Mouse (Mus musculus) left cerebral cortex, adult 11 months (tissue): Measurements from ENCODE around the gene Dpagt1.
A peak's percentile ranks its signal among the peaks of the same experiment; 100 is the strongest.
"Not testable (repeated sequence)": the region's sequence is repeated elsewhere in the genome, so short reads cannot be mapped to it uniquely, and the experiment has no call there.

Experiments used
- DNase-seq: peaks from one replicate; pipeline ENCODE4 v3.0.0; 2022; ENCODE audit warnings: low spot score

Dpagt1 gene

GRCm38 (mm10) chr9:44318826-44319095, 7.1 kb upstream of the Dpagt1 start:
- DNase-seq, result no peak

GRCm38 (mm10) chr9:44319105-44319886, 6.5 kb upstream of the Dpagt1 start:
- DNase-seq, result no peak

DNA sequence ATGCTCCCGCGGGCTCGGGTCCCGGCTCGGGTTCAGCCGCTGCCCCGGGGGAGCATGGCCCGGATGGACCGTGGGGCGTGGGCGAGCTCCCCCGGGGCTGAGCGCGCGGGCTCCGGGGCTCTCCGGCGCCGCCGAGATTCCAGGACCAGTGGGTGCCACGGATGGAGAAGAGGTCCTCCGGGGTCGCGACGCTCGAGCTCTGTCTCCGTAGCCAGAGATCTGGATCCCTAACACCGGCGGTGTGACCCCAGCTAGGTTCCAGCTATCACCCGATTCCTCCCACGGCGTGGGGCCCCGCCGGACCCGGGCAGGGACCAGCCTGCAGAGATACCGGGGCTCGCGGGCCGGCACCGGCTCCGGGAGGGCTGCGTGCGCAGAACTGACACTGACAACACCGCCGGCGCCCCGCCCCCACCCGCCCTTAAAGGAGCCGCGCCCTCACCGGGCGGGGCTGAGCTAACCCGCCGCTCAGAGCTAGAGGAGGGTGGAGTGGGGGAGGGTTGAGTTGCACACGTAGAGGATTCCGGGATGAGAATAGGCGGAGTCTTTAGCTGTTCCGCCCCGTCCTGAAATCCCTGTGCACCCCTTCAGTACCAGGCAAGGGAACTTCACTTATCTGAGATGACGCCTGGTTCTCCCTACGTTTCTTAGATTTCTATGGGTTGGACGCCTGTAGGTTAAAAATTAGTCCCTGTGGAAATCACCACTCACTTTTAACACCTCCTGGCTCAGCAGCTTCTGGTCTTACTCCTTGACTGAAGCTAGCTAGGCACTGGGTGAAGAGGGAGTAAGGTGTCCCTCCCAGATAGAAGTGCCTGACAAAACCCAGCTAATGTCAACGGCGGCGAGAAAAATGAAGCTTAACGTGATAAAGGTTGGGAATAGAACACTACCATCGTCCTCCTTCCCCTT, 5.7 kb upstream of the Dpagt1 start, which contains the start of gene C2cd2l:
TSS of gene C2cd2l (minus strand) at position 399 of the 912 bp plus-strand sequence.
- peak; percentile 91 for DNase-seq

- DNase-seq, result peak; percentile 65
Measured at GRCm38 (mm10) chr9:44320799-44321133, 5.1 kb upstream of the Dpagt1 start.

- not testable (repeated sequence) for DNase-seq
Measured at GRCm38 (mm10) chr9:44323656-44324055, 2.2 kb upstream of the Dpagt1 start.

DNA sequence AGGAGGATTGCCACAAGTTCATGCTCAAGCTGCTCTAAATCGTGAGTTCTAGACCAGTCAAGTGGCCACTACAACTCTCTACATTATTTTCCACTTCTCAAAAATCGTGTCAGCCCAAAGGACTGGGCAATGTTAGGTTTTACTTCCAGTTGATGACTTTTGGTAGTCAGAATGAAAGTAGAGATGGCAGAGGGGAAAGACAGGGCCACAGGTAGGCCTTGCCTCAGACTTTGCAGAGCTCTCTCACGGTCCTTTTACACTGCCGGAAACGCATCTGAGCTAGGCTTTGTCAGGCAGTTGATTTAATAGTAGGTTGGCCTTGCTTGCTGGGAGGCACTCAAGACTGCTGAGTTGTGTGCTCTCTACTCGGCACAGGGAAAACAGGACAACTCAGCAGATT, 1.7 kb upstream of the Dpagt1 start:
- DNase-seq, result no peak

DNA sequence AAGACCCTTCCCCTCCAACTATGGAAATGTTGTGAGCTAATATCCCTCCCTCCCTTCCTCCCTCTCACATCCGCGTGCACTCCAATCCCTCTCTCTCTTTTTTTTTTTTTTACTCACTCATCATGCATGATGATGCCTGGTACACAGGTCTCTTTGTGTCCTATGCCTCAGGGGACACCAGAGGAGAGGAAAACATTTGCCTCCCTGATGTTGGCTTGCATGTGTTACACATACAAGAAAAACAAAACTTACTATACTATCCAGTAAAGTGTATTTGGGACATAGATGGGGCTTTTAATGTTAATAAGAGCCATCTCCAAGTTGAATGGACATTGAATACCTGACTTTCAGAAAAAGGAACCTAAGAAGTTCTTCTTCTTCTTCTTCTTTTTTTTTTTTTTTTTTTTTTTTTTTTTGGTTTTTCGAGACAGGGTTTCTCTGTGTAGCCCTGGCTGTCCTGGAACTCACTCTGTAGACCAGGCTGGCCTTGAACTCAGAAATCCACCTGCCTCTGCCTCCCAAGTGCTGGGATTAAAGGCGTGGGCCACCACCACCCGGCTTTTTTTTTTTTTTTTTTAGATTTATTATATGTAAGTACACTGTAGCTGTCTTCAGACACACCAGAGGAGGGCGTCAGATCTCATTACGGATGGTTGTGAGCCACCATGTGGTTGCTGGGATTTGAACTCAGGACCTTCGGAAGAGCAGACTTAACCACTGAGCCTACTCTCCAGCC, 619 bp upstream of the Dpagt1 start:
- not testable (repeated sequence) for DNase-seq

DNA sequence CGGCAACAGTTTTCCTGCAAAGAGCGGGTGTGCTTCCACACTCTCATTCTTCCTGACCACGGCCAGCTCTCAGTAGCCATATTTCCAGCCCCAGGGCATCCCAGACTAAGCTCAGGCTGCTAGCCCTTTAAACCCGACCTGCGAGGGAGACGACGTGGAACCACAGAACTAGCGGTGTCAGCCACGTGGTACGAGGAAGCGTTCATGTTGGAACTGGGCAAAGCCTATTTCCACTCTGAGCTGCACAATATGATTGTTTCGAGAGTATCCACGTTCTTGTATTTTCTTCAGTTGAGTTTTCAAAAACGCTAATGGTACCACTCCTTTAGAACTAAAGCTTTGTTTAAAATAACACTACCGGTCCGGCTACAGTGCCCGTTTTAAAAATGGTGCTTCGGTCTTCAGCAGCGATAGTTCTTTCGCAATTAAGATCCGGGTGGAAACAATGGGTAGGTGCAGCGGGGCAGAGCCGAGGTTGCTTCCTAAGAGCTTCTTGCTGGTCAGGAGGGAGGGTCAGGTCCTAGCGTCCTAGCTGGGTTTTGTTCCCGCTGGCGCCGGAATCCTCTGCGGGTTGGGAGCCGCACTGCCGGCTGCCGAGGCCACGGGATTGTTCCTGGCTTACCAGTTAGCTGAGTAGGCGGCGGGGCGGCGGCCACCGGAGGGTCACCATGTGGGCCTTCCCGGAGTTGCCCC, 698 bp downstream of the Dpagt1 start:
- peak; percentile 83 for DNase-seq

- DNase-seq, result no peak
Measured at GRCm38 (mm10) chr9:44327064-44327711, 1.4 kb downstream of the Dpagt1 start.

DNA sequence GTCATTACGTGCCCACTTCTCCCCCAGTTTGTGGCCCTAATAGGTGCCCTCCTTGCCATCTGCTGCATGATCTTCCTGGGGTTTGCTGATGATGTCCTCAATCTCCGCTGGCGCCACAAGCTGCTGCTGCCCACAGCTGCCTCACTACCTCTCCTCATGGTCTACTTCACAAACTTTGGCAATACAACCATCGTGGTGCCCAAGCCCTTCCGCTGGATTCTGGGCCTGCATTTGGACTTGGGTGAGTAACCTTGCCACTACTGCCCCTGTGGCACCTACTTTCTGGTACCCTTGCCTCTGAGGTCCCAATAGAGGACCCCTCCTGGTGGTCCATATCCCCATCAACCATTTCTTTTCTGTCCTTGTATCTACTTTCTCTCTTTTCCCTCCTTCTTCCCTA, 2.1 kb downstream of the Dpagt1 start:
- DNase-seq, result no peak

DNA sequence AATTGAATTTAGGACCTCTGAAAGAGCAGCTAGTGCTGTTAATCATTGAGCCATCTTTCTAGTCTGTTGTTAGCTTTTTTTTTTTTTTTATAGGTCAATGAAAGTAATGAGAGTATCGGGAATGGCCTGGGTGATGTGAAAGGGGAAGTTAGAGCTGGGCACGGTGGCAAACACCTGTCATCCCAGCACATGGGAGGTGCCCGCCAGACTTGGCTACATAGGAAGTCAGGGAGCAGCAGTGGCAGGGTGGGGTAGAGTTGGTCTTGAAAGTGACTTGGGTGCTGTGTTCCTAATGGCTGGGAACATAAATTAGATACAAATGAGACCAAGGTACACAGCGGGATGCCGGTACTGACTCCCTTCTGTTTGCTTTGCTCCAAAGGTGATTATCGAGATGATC, 4.9 kb downstream of the Dpagt1 start:
- no peak for DNase-seq

GRCm38 (mm10) chr9:44332918-44333638, 7.3 kb downstream of the Dpagt1 start:
- no peak for DNase-seq

- DNase-seq, result peak; percentile 99
Measured at GRCm38 (mm10) chr9:44334396-44335330, 8.8 kb downstream of the Dpagt1 start, which contains the start of gene H2afx. Gene H2afx, plus strand, starts transcription at chr9:44334694.

DNA sequence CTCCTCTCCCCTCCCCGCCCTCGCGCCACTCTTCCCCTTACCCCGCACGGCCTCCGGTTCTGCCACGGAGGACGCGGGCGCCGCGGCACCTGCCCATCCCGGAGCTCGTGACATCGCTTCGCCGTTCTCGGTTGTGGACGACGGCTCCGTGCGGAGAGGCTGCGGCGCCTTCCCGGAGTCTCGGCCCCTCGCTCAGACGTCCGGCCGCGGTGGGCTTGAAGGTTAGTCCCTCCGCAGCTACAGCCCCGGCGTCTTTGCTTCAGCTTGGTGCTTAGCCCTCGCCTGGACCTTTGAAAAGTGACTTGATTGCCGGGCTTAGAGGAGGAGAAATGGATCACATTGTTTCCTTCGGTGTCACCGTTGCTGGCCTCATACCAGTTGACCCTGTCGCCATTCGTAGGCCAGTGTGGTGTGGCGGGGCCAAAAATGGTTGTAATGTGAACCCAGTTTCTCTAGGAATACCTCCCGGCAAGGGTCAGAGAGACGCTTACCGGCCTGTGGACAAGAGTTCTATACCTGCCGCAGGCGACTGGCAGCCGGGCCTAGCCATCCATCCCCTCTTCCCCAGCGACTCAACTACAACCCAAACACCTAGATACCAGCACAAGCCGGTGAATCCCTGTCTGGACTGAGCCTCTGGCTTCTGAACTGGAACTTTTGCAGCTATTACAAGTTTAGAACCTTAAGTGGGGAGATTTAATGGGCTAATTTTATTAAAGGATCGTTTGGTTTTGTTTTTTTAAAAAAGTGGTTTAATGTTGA, 9.7 kb downstream of the Dpagt1 start:
- DNase-seq, result no peak

- no peak for DNase-seq
Measured at GRCm38 (mm10) chr9:44336093-44336406, 10.2 kb downstream of the Dpagt1 start.

DNA sequence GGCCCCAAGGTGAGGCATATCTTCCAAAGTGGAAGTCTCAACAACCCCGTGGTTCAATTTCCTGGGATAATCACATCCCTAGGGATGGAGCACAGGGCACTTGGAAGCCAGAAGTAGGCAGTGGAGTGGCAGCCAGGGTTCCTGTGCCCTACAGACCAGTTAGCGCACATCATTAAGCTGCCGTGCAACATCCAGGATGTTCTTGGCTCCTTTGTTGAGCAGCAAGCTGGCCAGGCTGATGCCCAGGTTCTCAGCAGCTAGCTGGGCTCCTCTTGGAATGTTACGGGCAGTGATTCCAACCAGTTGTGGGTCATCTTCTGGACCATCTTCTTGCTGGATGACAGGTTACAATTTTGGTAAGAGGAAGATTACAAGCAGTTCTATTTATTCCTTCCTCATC, 10.7 kb downstream of the Dpagt1 start:
- DNase-seq, result not testable (repeated sequence)

- no peak for DNase-seq
Measured at GRCm38 (mm10) chr9:44336964-44337363, 11.1 kb downstream of the Dpagt1 start.

GRCm38 (mm10) chr9:44337436-44338169, 11.8 kb downstream of the Dpagt1 start:
- no peak for DNase-seq
